Mouse (Mus musculus) thymus, adult 2 months (tissue): ENCODE data around the gene Reck. TPM values are rescaled to one million over a fixed set of nuclear protein-coding genes. Genes with fewer than 3 reads are reported as not detected.

Experiments
- DNase-seq: peaks from one replicate; pipeline ENCODE4 v3.0.0; 2021
- H3K27ac ChIP-seq: fragments of 200-500 bp; 2 replicates; pipeline ENCODE4 v1.5.1; 2012; ENCODE audit warnings: low read length, control low read depth; ENCODE audit not compliant: control insufficient read depth, insufficient read depth
- H3K27me3 ChIP-seq: fragments of 200-500 bp; 2 replicates; pipeline ENCODE4 v1.6.1; 2012; ENCODE audit warnings: mild to moderate bottlenecking, low read length, moderate library complexity, mixed read lengths; ENCODE audit not compliant: control insufficient read depth, insufficient read depth
- H3K36me3 ChIP-seq: fragments of 200-500 bp; 2 replicates; pipeline ENCODE4 v1.6.1; 2012; ENCODE audit warnings: mild to moderate bottlenecking, low read length, moderate library complexity; ENCODE audit not compliant: control insufficient read depth, insufficient read depth
- H3K4me1 ChIP-seq: fragments of 200-500 bp; replicated peaks from 2 replicates; pipeline ENCODE4 v1.6.1; 2012; ENCODE audit warnings: low read length; ENCODE audit not compliant: control insufficient read depth, insufficient read depth
- H3K4me3 ChIP-seq: fragments of 200-500 bp; 2 replicates; pipeline ENCODE4 v1.5.1; 2012; ENCODE audit warnings: mild to moderate bottlenecking, low read length, control low read depth, moderate library complexity; ENCODE audit not compliant: control insufficient read depth, insufficient read depth
- CTCF ChIP-seq: fragments of 200-500 bp; IDR thresholded peaks from 2 replicates; pipeline ENCODE4 v1.5.1; 2012; ENCODE audit warnings: mild to moderate bottlenecking, control low read depth, low read length, moderate library complexity, borderline replicate concordance; ENCODE audit not compliant: control insufficient read depth, poor library complexity, insufficient read depth; ENCODE audit errors: extremely low read depth
- POLR2A ChIP-seq: fragments of 200-500 bp; IDR thresholded peaks from 2 replicates; pipeline ENCODE4 v1.6.1; 2012; ENCODE audit warnings: mild to moderate bottlenecking, low read length, control low read depth, moderate library complexity; ENCODE audit not compliant: control insufficient read depth, poor library complexity, insufficient read depth; ENCODE audit errors: extremely low read depth
- WGBS: fragments of 180-500 bp; shearing (Covaris S2); methylation state at CpG from one replicate; pipeline ENCODE4 v1.1.7; 2018; 5-methylcytosine and 5-hydroxymethylcytosine counted together
- polyA plus RNA-seq: library from polyadenylated mRNA; depleted of rRNA; stranded (reverse); fragments of >200 nt; gene quantifications from 2 replicates; pipeline ENCODE4 v1.2.3, GENCODE M21; 2012; rRNA removed

Gene Reck
- polyA plus RNA-seq, 1 experiment = 3.3 TPM

GRCm38 (mm10) chr4:43988976-43989375 lies 113.6 kb downstream of the Reck start:
- no peak overlapping the region for H3K4me3 ChIP-seq
- H3K36me3 ChIP-seq = no peaks in the 10 kb centered on the region
- H3K27me3 ChIP-seq = no peaks in the 10 kb centered on the region
- no peaks in the 10 kb centered on the region for H3K4me1 ChIP-seq
- WGBS = 96% methylated on average over 3 of the region's 3 CpGs
- H3K27ac ChIP-seq = no peak overlapping the region
- no peak for TF ChIP-seq CTCF
- no peak for TF ChIP-seq POLR2A
- DNase-seq = no peak

GRCm38 (mm10) chr4:43993072-43993471 lies 117.7 kb downstream of the Reck start:
- Histone ChIP-seq H3K27me3 (no peaks in the 10 kb centered on the region), H3K4me1 (no peaks in the 10 kb centered on the region), H3K4me3 (no peak overlapping the region), H3K27ac (no peak overlapping the region), H3K36me3 (no peaks in the 10 kb centered on the region)
- no peak for TF ChIP-seq POLR2A
- TF ChIP-seq CTCF = no peak
- 95% methylated on average over 11 of the region's 11 CpGs for WGBS
- no peak for DNase-seq

GRCm38 (mm10) chr4:43994342-43994741 lies 119.0 kb downstream of the Reck start:
- Histone ChIP-seq H3K36me3 (no peaks in the 10 kb centered on the region), H3K4me1 (no peaks in the 10 kb centered on the region), H3K27me3 (no peaks in the 10 kb centered on the region), H3K27ac (no peak overlapping the region), H3K4me3 (no peak overlapping the region)
- no peak for DNase-seq
- TF ChIP-seq POLR2A = no peak
- TF ChIP-seq CTCF = no peak
- 93% methylated on average over 2 of the region's 2 CpGs for WGBS

Other genes with a start within 250 kb of the Reck start
- 5.2 and 6.3 TPM in 2 replicates for gene Npr2, start 243.6 kb upstream of the Reck start, polyA plus RNA-seq
- gene Spag8, start 221.9 kb upstream of the Reck start, polyA plus RNA-seq = 1.00 and 1.0 TPM in 2 replicates
- 28.8 and 41.5 TPM in 2 replicates for gene Hint2, start 219.1 kb upstream of the Reck start, polyA plus RNA-seq
- gene Tmem8b, start 206.6 kb upstream of the Reck start, polyA plus RNA-seq = 9.0 and 10.0 TPM in 2 replicates
- gene Fam221b, start 206.4 kb upstream of the Reck start, polyA plus RNA-seq = 0.03 TPM in 1 of 2 replicates, not detected in the other
- not detected in 2 replicates for gene Olfr70, start 174.7 kb upstream of the Reck start, polyA plus RNA-seq
- gene Olfr71, start 165.3 kb upstream of the Reck start, polyA plus RNA-seq = not detected in 2 replicates
- gene Hrct1, start 148.3 kb upstream of the Reck start, polyA plus RNA-seq = 1.2 and 1.8 TPM in 2 replicates
- 0.64 and 0.96 TPM in 2 replicates for gene Spaar, start 145.5 kb upstream of the Reck start, polyA plus RNA-seq
- gene Olfr159, start 104.5 kb upstream of the Reck start, polyA plus RNA-seq = not detected in 2 replicates
- not detected in 2 replicates for gene Olfr156, start 51.6 kb upstream of the Reck start, polyA plus RNA-seq
- 0.01 and 0.11 TPM in 2 replicates for gene Olfr157, start 35.3 kb upstream of the Reck start, polyA plus RNA-seq
- not detected in 2 replicates for gene Olfr155, start 24.0 kb upstream of the Reck start, polyA plus RNA-seq
- gene Glipr2, start 81.9 kb downstream of the Reck start, polyA plus RNA-seq = 20.6 and 23.4 TPM in 2 replicates
- gene Ccin, start 108.0 kb downstream of the Reck start, polyA plus RNA-seq = 0.11 and 0.32 TPM in 2 replicates
- 184 and 193 TPM in 2 replicates for gene Clta, start 128.9 kb downstream of the Reck start, polyA plus RNA-seq
- gene Gne, start 208.6 kb downstream of the Reck start, polyA plus RNA-seq = 28.0 and 32.0 TPM in 2 replicates